Mouse (Mus musculus) heart, adult 9 months (tissue): ENCODE measurements around the gene Slc8b1.

ENCODE experiments used
- DNase-seq, 2 experiments: peaks; one replicate each; pipeline ENCODE4 v3.0.0; 2022; ENCODE audit warnings: low spot score in 2 of 2

Slc8b1 gene

GRCm38 (mm10) chr5:120567253-120567701 is 56.3 kb downstream of the Slc8b1 start:
- DNase-seq: peak; percentile 66 to 74

GRCm38 (mm10) chr5:120567761-120568211 is 56.8 kb downstream of the Slc8b1 start:
- no peak for DNase-seq

GRCm38 (mm10) chr5:120568336-120568768 is 57.4 kb downstream of the Slc8b1 start:
- DNase-seq: no peak

- DNase-seq: no peak
These were observed 58.0 kb downstream of the Slc8b1 start for GRCm38 (mm10) chr5:120568964-120569363.

GRCm38 (mm10) chr5:120569791-120570190 is 58.8 kb downstream of the Slc8b1 start:
- no peak for DNase-seq

GRCm38 (mm10) chr5:120570289-120570897 is 59.4 kb downstream of the Slc8b1 start:
- peak in 1 of 2 experiments; percentile 61 for DNase-seq

GRCm38 (mm10) chr5:120571056-120571740 is 60.2 kb downstream of the Slc8b1 start:
- no peak for DNase-seq

- DNase-seq: no peak
These were observed 63.6 kb downstream of the Slc8b1 start for GRCm38 (mm10) chr5:120574469-120575063.

GRCm38 (mm10) chr5:120576781-120577301 is 65.9 kb downstream of the Slc8b1 start:
- DNase-seq: no peak

GRCm38 (mm10) chr5:120577935-120578441 is 67.0 kb downstream of the Slc8b1 start:
- peak in 1 of 2 experiments; percentile 22 for DNase-seq

GRCm38 (mm10) chr5:120578504-120579081 is 67.6 kb downstream of the Slc8b1 start:
- DNase-seq: peak; percentile 70 to 83

- DNase-seq: peak; percentile 81
These were observed 68.4 kb downstream of the Slc8b1 start for GRCm38 (mm10) chr5:120579211-120579897.

- no peak for DNase-seq
These were observed 69.1 kb downstream of the Slc8b1 start for GRCm38 (mm10) chr5:120579898-120580626.

GRCm38 (mm10) chr5:120582002-120582401 is 71.0 kb downstream of the Slc8b1 start:
- peak in 1 of 2 experiments; percentile 20 for DNase-seq

- DNase-seq: no peak
These were observed 72.5 kb downstream of the Slc8b1 start for GRCm38 (mm10) chr5:120583511-120583910.
